Mouse (Mus musculus) hindbrain, embryonic 12.5 days (tissue): ENCODE data around the gene Ahsg. TPM values are rescaled to one million over a fixed set of nuclear protein-coding genes. Genes with fewer than 3 reads are reported as not detected.

Experiments used
- ATAC-seq: fragments of 200-750 bp; cut with Nextera tagmentation; 2 replicates; pipeline ENCODE4 v1.8.0; 2017; ENCODE audit warnings: moderate TSS enrichment; ENCODE audit not compliant: low FRiP score
- H3K27ac ChIP-seq: fragments of 300-500 bp; sonication (generic); 2 replicates; pipeline ENCODE4 v1.5.1; 2016; ENCODE audit warnings: mild to moderate bottlenecking
- H3K27me3 ChIP-seq: fragments of 300-500 bp; sonication (generic); 2 replicates; pipeline ENCODE4 v1.6.1; 2016; ENCODE audit warnings: mild to moderate bottlenecking
- H3K36me3 ChIP-seq: fragments of 300-500 bp; sonication (generic); 2 replicates; pipeline ENCODE4 v1.6.1; 2016; ENCODE audit warnings: mild to moderate bottlenecking
- H3K4me1 ChIP-seq: fragments of 300-500 bp; sonication (generic); 2 replicates; pipeline ENCODE4 v1.6.1; 2016
- H3K4me2 ChIP-seq: fragments of 300-500 bp; sonication (generic); replicated peaks from 2 replicates; pipeline ENCODE4 v1.6.1; 2016; ENCODE audit warnings: mild to moderate bottlenecking
- H3K4me3 ChIP-seq: fragments of 300-500 bp; sonication (generic); 2 replicates; pipeline ENCODE4 v1.5.1; 2016; ENCODE audit warnings: mild to moderate bottlenecking
- H3K9ac ChIP-seq: fragments of 300-500 bp; sonication (generic); 2 replicates; pipeline ENCODE4 v1.6.1; 2016; ENCODE audit warnings: mild to moderate bottlenecking, moderate library complexity
- H3K9me3 ChIP-seq: fragments of 300-500 bp; sonication (generic); replicated peaks from 2 replicates; pipeline ENCODE4 v1.6.1; 2016; ENCODE audit warnings: mild to moderate bottlenecking
- WGBS: fragments of 180-500 bp; shearing (Covaris S2); methylation state at CpG from one replicate; pipeline ENCODE4 v1.1.7; 2016; 5-methylcytosine and 5-hydroxymethylcytosine counted together
- polyA plus RNA-seq: library from polyadenylated mRNA; unstranded; fragments of >200 nt; fragmentation: Nextera tagmentation; extraction: Ambion mirVana; gene quantifications from 2 replicates; pipeline ENCODE4 v1.2.1, GENCODE M21; 2016

The Ahsg gene
- polyA plus RNA-seq, 1 experiment from 2014 or later: not detected

- WGBS: 71% methylated on average over 8 of the region's 8 CpGs
These were observed 3.0 kb downstream of the Ahsg start for GRCm38 (mm10) chr16:22894095-22894494.

GRCm38 (mm10) chr16:22896618-22897017 lies 5.5 kb downstream of the Ahsg start:
- H3K4me3 ChIP-seq: no peak overlapping the region
- H3K4me1 ChIP-seq: no peaks in the 10 kb centered on the region
- H3K36me3 ChIP-seq: no peaks in the 10 kb centered on the region
- no peak overlapping the region for H3K9ac ChIP-seq
- no peak for ATAC-seq
- H3K9me3 ChIP-seq: no peaks in the 10 kb centered on the region
- no peak overlapping the region for H3K4me2 ChIP-seq
- WGBS: 75% methylated on average over 2 of the region's 2 CpGs
- H3K27ac ChIP-seq: no peak overlapping the region
- H3K27me3 ChIP-seq: no peaks in the 10 kb centered on the region

More at GRCm38 (mm10) chr16:22894095-22894494, 3.0 kb downstream of the Ahsg start:
- no peak for ATAC-seq
- Histone ChIP-seq H3K36me3 (no peaks in the 10 kb centered on the region), H3K27ac (no peak overlapping the region), H3K4me2 (no peak overlapping the region), H3K9ac (no peak overlapping the region), H3K4me1 (no peaks in the 10 kb centered on the region), H3K4me3 (no peak overlapping the region), H3K9me3 (no peaks in the 10 kb centered on the region), H3K27me3 (no peaks in the 10 kb centered on the region)

DNA sequence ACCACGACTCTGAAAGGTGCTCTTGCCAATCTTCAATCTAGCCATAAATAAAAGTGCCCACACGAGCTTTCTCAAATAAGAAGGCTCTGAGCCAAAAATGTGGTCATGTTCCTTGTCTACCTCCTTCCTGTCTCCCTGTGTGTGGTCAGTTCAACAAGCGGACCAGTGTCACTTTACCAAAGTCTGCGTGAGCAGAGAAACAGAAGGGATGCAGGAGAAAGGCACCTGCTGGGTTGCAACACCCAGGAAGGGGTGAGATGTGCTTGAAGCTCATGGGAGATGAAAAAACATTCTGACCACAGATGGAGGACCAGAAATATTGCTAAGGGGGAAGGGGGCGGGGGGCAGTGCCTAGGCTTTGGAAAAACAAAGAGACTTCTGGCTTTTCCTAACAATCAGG lies 8.3 kb downstream of the Ahsg start:
- no peak for ATAC-seq

GRCm38 (mm10) chr16:22899866-22900570 lies 8.9 kb downstream of the Ahsg start:
- H3K9me3 ChIP-seq: no peaks in the 10 kb centered on the region
- WGBS: 85% methylated on average over 10 of the region's 10 CpGs
- no peak overlapping the region for H3K4me2 ChIP-seq
- no peak overlapping the region for H3K27ac ChIP-seq
- no peak overlapping the region for H3K9ac ChIP-seq
- no peaks in the 10 kb centered on the region for H3K36me3 ChIP-seq
- H3K4me3 ChIP-seq: no peak overlapping the region
- no peaks in the 10 kb centered on the region for H3K4me1 ChIP-seq
- no peak for ATAC-seq
- H3K27me3 ChIP-seq: no peaks in the 10 kb centered on the region

More for the DNA sequence above, 8.3 kb downstream of the Ahsg start:
- no peak overlapping the region for H3K27ac ChIP-seq
- no peaks in the 10 kb centered on the region for H3K36me3 ChIP-seq
- no peaks in the 10 kb centered on the region for H3K9me3 ChIP-seq
- WGBS: 50% methylated on average over 5 of the region's 5 CpGs
- no peak overlapping the region for H3K4me3 ChIP-seq
- no peaks in the 10 kb centered on the region for H3K27me3 ChIP-seq
- H3K4me1 ChIP-seq: no peaks in the 10 kb centered on the region
- H3K9ac ChIP-seq: no peak overlapping the region
- no peak overlapping the region for H3K4me2 ChIP-seq

- no peak overlapping the region for H3K9ac ChIP-seq
- ATAC-seq: no peak
- no peak overlapping the region for H3K4me2 ChIP-seq
- no peaks in the 10 kb centered on the region for H3K27me3 ChIP-seq
- no peak overlapping the region for H3K27ac ChIP-seq
- H3K4me3 ChIP-seq: no peak overlapping the region
- H3K36me3 ChIP-seq: no peaks in the 10 kb centered on the region
- H3K9me3 ChIP-seq: no peaks in the 10 kb centered on the region
- no peaks in the 10 kb centered on the region for H3K4me1 ChIP-seq
- 75% methylated on average over 3 of the region's 3 CpGs for WGBS
These were observed 10.2 kb downstream of the Ahsg start for GRCm38 (mm10) chr16:22901326-22901725.

DNA sequence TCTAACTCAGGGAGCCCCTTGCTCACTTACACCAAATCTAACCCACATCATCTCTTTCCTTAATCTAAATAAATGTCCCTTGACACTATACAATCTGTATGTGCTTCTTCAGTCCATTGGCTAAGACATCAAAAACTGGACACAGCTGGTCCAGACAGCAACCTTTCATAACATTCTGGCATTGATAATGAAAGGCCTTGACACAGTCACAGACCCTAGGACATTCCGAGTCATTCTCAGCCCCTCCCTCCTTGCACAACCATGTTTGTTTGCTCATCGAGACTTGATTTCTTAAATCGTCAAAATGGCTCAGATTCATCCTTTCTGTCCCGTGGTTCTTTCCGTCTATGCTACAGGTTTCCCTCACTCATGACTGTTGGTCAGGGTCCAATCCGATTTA lies 18.2 kb downstream of the Ahsg start:
- Histone ChIP-seq H3K4me3 (no peak overlapping the region), H3K9ac (no peak overlapping the region), H3K36me3 (no peaks in the 10 kb centered on the region), H3K27ac (no peak overlapping the region), H3K4me2 (no peak overlapping the region), H3K4me1 (no peaks in the 10 kb centered on the region), H3K9me3 (no peaks in the 10 kb centered on the region), H3K27me3 (no peaks in the 10 kb centered on the region)
- WGBS: 90% methylated on average over 6 of the region's 6 CpGs
- no peak for ATAC-seq

GRCm38 (mm10) chr16:22911986-22912385 lies 20.9 kb downstream of the Ahsg start:
- no peak for ATAC-seq
- no peak overlapping the region for H3K4me3 ChIP-seq
- H3K4me1 ChIP-seq: no peaks in the 10 kb centered on the region
- no peak overlapping the region for H3K27ac ChIP-seq
- 76% methylated on average over 3 of the region's 3 CpGs for WGBS
- H3K9me3 ChIP-seq: no peaks in the 10 kb centered on the region; the same call in 1 of the 2 replicates
- no peaks in the 10 kb centered on the region for H3K36me3 ChIP-seq
- H3K4me2 ChIP-seq: no peak overlapping the region
- H3K9ac ChIP-seq: no peak overlapping the region
- no peaks in the 10 kb centered on the region for H3K27me3 ChIP-seq

DNA sequence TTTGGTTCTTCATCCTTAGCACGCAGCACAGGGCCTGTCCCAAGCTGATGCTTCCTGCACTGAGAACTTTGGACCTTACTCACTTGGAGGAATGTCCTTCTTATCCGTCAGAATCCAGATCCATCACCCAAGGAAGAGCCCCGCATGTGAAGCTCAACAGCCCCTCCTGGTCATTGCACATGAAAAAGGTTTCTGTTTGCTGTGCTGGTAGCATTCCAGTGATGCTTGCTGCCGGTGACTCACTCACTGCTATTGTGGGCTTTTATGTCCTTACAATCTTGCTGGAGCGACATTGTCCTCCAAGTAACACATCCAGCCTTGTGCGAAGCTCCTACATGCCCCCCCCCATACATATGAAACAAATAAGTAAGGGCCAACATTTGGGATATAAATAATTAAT lies 21.8 kb downstream of the Ahsg start:
- Histone ChIP-seq H3K4me1 (no peaks in the 10 kb centered on the region), H3K4me2 (no peak overlapping the region), H3K9me3 (no peaks in the 10 kb centered on the region; the same call in 1 of the 2 replicates), H3K4me3 (no peak overlapping the region), H3K9ac (no peak overlapping the region), H3K27ac (no peak overlapping the region), H3K27me3 (no peaks in the 10 kb centered on the region), H3K36me3 (no peaks in the 10 kb centered on the region)
- ATAC-seq: no peak
- WGBS: 82% methylated on average over 6 of the region's 6 CpGs

- Histone ChIP-seq H3K9me3 (no peaks in the 10 kb centered on the region; the same call in 1 of the 2 replicates), H3K4me1 (no peaks in the 10 kb centered on the region), H3K36me3 (no peaks in the 10 kb centered on the region), H3K27ac (no peak overlapping the region), H3K4me3 (no peak overlapping the region), H3K9ac (no peak overlapping the region), H3K4me2 (no peak overlapping the region), H3K27me3 (no peaks in the 10 kb centered on the region)
- no peak for ATAC-seq
These were observed 23.2 kb downstream of the Ahsg start for GRCm38 (mm10) chr16:22914276-22914675.

DNA sequence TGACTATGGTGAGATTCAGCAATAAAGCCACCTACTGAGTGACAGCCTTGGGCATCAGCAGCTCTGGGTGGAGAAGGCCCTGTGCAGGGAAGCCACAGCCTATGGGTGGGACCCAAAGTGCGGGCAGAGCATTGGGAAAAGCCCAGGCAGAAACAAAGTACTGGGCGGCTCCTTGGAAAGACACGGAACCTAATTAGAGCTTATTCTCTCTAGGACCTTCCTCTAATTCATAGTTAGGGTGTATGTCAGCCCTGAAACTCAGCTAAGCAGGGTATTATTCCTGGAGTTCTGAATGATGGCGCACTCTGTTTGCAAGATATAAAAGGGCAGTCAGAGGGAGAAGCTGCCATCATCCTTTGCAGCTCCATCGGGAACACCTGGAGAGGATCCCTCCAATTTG lies 27.0 kb downstream of the Ahsg start, which contains the start of gene Fetub:
Gene Fetub (plus strand): TSS at position 301 of the 400 bp plus-strand sequence.
- 87% methylated on average over 5 of the region's 5 CpGs for WGBS
- no peak within 1 kb of the TSS for H3K9ac ChIP-seq

GRCm38 (mm10) chr16:22918664-22919312 lies 27.7 kb downstream of the Ahsg start:
- Histone ChIP-seq H3K4me1 (no peaks in the 10 kb centered on the region), H3K27me3 (no peaks in the 10 kb centered on the region), H3K9ac (no peak overlapping the region), H3K36me3 (no peaks in the 10 kb centered on the region), H3K4me3 (no peak overlapping the region), H3K27ac (no peak overlapping the region), H3K4me2 (no peak overlapping the region), H3K9me3 (no peaks in the 10 kb centered on the region; the same call in 1 of the 2 replicates)
- ATAC-seq: no peak
- 71% methylated on average over 15 of the region's 15 CpGs for WGBS

More for the DNA sequence above, 27.0 kb downstream of the Ahsg start, which contains the start of gene Fetub:
- H3K4me1 ChIP-seq: no peaks in the 10 kb centered on the region
- no peaks in the 10 kb centered on the region; the same call in 1 of the 2 replicates for H3K9me3 ChIP-seq
- H3K4me2 ChIP-seq: no peak within 1 kb of the TSS
- H3K36me3 ChIP-seq: no peaks in the 10 kb centered on the region
- H3K27me3 ChIP-seq: no peaks in the 10 kb centered on the region
- no peak for ATAC-seq
- no peak within 1 kb of the TSS for H3K27ac ChIP-seq
- H3K4me3 ChIP-seq: no peak within 1 kb of the TSS

GRCm38 (mm10) chr16:22919971-22920854 lies 29.1 kb downstream of the Ahsg start:
- no peaks in the 10 kb centered on the region for H3K27me3 ChIP-seq
- ATAC-seq: no peak
- H3K27ac ChIP-seq: no peak overlapping the region
- no peaks in the 10 kb centered on the region for H3K36me3 ChIP-seq
- no peaks in the 10 kb centered on the region for H3K4me1 ChIP-seq
- no peak overlapping the region for H3K9ac ChIP-seq
- no peaks in the 10 kb centered on the region; the same call in 1 of the 2 replicates for H3K9me3 ChIP-seq
- no peak overlapping the region for H3K4me2 ChIP-seq
- 67% methylated on average over 18 of the region's 18 CpGs for WGBS
- H3K4me3 ChIP-seq: no peak overlapping the region
